Mouse (Mus musculus) midbrain, embryonic 11.5 days (tissue): ENCODE measurements around the gene Ddx46. TPM values are rescaled to one million over a fixed set of nuclear protein-coding genes. Genes with fewer than 3 reads are reported as not detected.
A peak's percentile ranks its signal among the peaks of the same experiment; 100 is the strongest.
"Not testable (repeated sequence)": the region's sequence is repeated elsewhere in the genome, so short reads cannot be mapped to it uniquely, and the experiment has no call there.

Experiments used
- ATAC-seq: fragments of 200-750 bp; cut with Nextera tagmentation; 2 replicates; pipeline ENCODE4 v1.8.0; 2017; ENCODE audit warnings: moderate TSS enrichment, moderate library complexity; ENCODE audit not compliant: low FRiP score
- DNase-seq: peaks from one replicate; pipeline ENCODE4 v3.0.0; 2015; ENCODE audit warnings: low spot score; ENCODE audit errors: missing footprints
- H3K27ac ChIP-seq: fragments of 300-500 bp; sonication (generic); 2 replicates; pipeline ENCODE4 v1.5.1; 2014; ENCODE audit warnings: low read depth, low read length
- H3K27me3 ChIP-seq: fragments of 300-500 bp; sonication (generic); 2 replicates; pipeline ENCODE4 v1.6.1; 2014; ENCODE audit warnings: mild to moderate bottlenecking, low read length, moderate library complexity, mixed read lengths; ENCODE audit not compliant: control insufficient read depth, insufficient read depth
- H3K36me3 ChIP-seq: fragments of 300-500 bp; sonication (generic); 2 replicates; pipeline ENCODE4 v1.6.1; 2014; ENCODE audit warnings: mild to moderate bottlenecking, low read length, moderate library complexity, mixed read lengths; ENCODE audit not compliant: control insufficient read depth, insufficient read depth
- H3K4me1 ChIP-seq: fragments of 300-500 bp; sonication (generic); 2 replicates; pipeline ENCODE4 v1.6.1; 2014; ENCODE audit warnings: low read length; ENCODE audit not compliant: control insufficient read depth, insufficient read depth
- H3K4me2 ChIP-seq: fragments of 300-500 bp; sonication (generic); 2 replicates; pipeline ENCODE4 v1.6.1; 2014; ENCODE audit warnings: mild to moderate bottlenecking, moderate library complexity
- H3K4me3 ChIP-seq: fragments of 300-500 bp; sonication (generic); 2 replicates; pipeline ENCODE4 v1.5.1; 2014; ENCODE audit warnings: low read depth, low read length
- H3K9ac ChIP-seq: fragments of 300-500 bp; sonication (generic); 2 replicates; pipeline ENCODE4 v1.6.1; 2014; ENCODE audit warnings: low read length
- H3K9me3 ChIP-seq: fragments of 300-500 bp; sonication (generic); 2 replicates; pipeline ENCODE4 v1.6.1; 2016; ENCODE audit warnings: low read length; ENCODE audit not compliant: control insufficient read depth
- WGBS: fragments of 180-500 bp; shearing (Covaris S2); extraction: QIAGEN DNeasy Blood & Tissue Kit; methylation state at CpG from one replicate; pipeline ENCODE4 v1.1.7; 2014; 5-methylcytosine and 5-hydroxymethylcytosine counted together
- polyA plus RNA-seq: library from polyadenylated mRNA; unstranded; fragments of >200 nt; fragmentation: Nextera tagmentation; extraction: Ambion mirVana; gene quantifications from 2 replicates; pipeline ENCODE4 v1.2.1, GENCODE M21; 2014

The Ddx46 gene
- polyA plus RNA-seq, 1 experiment from 2014 or later, result 48.4 TPM

DNA sequence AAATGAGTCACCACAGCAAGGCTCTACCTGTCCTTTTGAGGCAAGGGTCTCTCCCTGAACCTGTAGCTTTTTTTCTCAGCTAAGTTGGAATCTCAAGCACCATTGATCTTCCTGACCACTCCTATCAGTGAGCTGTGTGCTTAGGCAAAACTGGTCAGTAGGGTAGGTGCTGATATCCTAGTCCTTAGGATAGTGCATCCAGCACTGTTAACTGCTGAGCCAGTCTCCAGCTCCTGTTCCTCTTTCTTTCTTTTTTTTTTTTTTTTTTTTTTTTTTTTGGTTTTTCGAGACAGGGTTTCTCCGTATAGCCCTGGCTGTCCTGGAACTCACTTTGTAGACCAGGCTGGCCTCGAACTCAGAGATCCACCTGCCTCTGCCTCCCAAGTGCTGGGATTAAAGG, 61.2 kb downstream of the Ddx46 start:
- WGBS, result no CpG with 5 or more reads among the region's 3 CpGs
- H3K36me3 ChIP-seq, result peaks cover 18% of the 10 kb centered on the region; the same call in 1 of the 2 replicates
- not testable (repeated sequence) for H3K27ac ChIP-seq, H3K4me2 ChIP-seq, H3K9ac ChIP-seq, DNase-seq, H3K9me3 ChIP-seq, H3K4me3 ChIP-seq, H3K27me3 ChIP-seq, ATAC-seq
- H3K4me1 ChIP-seq, result peaks cover 15% of the 10 kb centered on the region

DNA sequence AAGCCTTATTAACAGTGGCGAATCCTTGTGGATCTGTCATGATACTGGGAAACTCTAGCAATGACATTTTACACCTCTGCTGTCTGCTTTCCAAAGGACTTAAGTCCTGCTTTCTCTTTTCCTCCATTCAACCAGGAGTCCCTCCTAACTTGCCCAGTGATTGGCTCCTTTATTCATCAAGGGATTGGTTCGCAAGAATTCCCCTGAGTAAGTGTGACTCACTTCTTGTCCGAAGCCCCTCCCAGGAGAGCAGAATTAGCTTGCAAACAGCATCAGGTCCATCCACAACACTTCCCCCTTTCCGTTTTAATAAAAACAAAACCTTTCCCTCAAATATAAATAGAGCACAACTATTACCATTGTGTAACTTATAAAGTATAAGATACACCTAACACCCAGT, 69.5 kb downstream of the Ddx46 start:
- Histone ChIP-seq H3K27me3 (no peaks in the 10 kb centered on the region), H3K4me3 (no peak overlapping the region), H3K36me3 (peaks cover 21% of the 10 kb centered on the region), H3K27ac (no peak overlapping the region), H3K4me1 (no peaks in the 10 kb centered on the region), H3K4me2 (no peak overlapping the region), H3K9ac (no peak overlapping the region), H3K9me3 (no peaks in the 10 kb centered on the region)
- 95% methylated on average over 4 of the region's 4 CpGs for WGBS
- no peak for ATAC-seq
- DNase-seq, result no peak

DNA sequence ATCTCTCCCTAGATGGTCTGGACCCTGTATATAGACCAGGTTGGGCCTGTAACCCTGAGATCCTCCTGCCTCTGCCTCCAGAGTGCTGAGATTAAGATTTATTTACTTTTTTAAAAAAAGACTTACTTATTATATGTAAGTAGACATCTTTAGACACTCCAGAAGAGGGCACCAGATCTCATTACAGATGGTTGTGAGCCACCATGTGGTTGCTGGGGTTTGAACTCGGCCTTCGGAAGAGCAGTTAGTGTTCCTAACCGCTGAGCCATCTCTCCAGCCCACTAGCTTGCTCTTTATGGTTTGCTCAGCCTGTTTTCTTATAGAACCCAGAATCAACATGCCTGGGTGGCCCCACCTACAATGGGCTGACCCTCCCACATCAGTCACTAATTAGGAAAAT, 78.0 kb downstream of the Ddx46 start:
- Histone ChIP-seq H3K27ac (no peak overlapping the region), H3K9me3 (no peaks in the 10 kb centered on the region), H3K27me3 (no peaks in the 10 kb centered on the region), H3K4me3 (no peak overlapping the region), H3K9ac (no peak overlapping the region), H3K4me2 (no peak overlapping the region), H3K4me1 (peaks cover 6% of the 10 kb centered on the region; the same call in 1 of the 2 replicates), H3K36me3 (no peaks in the 10 kb centered on the region)
- WGBS, result 92% methylated on average over 3 of the region's 3 CpGs
- no peak for DNase-seq
- no peak for ATAC-seq

DNA sequence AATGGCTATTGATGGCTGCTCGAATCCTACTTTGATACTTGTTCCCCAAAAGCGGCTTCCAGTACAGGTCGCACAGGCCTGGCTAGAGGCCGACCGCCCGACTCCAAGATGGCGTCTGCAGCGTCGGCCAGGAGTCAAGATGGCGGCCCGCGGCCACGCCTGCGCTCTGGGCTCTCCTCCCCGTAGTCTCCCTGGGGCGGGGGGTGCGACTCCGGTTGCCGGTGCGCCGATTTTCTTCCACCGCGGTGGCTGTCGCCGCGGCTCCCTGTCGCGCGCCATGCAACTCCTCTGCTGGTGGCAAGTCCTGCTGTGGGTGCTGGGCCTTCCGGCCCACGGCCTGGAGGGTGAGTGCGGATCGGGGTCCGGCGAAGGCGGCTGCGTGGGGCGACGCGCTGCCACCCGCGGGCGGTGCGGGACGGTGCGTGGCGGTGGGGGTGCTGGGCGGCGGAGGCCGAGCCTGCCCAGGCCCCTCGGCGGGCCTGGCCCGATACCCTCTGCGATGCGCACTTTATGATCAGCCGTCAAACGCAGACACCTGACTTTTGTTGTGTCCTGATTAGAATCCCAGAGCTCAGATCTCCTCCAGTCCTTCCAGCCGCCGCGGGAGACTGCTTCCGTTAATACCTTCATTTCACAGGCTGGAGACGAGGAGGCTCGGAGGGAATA, 79.8 kb downstream of the Ddx46 start, which contains the start of gene Txndc15:
Gene Txndc15 (plus strand): TSS at position 150 of the 666 bp plus-strand sequence.
- ATAC-seq, result peak; percentile 96
- H3K9ac ChIP-seq, result peak within 1 kb of the TSS; percentile 96
- DNase-seq, result peak; percentile 99
- H3K4me3 ChIP-seq, result peak within 1 kb of the TSS; percentile 94
- no peaks in the 10 kb centered on the region for H3K27me3 ChIP-seq
- peaks cover 6% of the 10 kb centered on the region; the same call in 1 of the 2 replicates for H3K36me3 ChIP-seq
- WGBS, result under 1% methylated on average over 63 of the region's 63 CpGs
- peak within 1 kb of the TSS; percentile 65 for H3K4me2 ChIP-seq
- H3K9me3 ChIP-seq, result no peaks in the 10 kb centered on the region
- H3K27ac ChIP-seq, result peak within 1 kb of the TSS; percentile 67
- H3K4me1 ChIP-seq, result peaks cover 6% of the 10 kb centered on the region; the same call in 1 of the 2 replicates

DNA sequence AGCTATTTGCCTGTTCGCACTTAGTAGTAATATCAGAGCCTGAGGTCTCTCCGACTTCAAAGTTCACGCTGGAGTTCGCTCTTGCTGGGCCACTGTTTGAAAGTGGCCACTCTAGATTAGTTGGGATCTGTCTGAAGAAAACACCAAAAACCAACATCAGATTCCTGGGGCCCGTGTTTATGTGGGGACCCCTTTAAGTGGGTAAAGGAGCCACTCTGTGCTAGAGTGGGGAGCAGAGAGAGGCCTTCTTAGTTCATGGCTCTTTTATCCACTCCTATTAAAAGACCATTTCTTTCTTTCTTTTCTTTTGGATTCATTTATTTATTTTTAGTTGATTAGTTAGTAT, 80.3 kb downstream of the Ddx46 start:
- H3K27ac ChIP-seq, result peak overlapping the region; percentile 67
- 16% methylated on average over 5 of the region's 5 CpGs for WGBS
- peaks cover 6% of the 10 kb centered on the region; the same call in 1 of the 2 replicates for H3K4me1 ChIP-seq
- no peaks in the 10 kb centered on the region for H3K9me3 ChIP-seq
- no peaks in the 10 kb centered on the region for H3K27me3 ChIP-seq
- ATAC-seq (peak; percentile 13; the same call in 1 of the 2 replicates), DNase-seq (no peak)
- peak overlapping the region; percentile 94 for H3K4me3 ChIP-seq
- peak overlapping the region; percentile 65 for H3K4me2 ChIP-seq
- H3K9ac ChIP-seq, result peak overlapping the region; percentile 96
- H3K36me3 ChIP-seq, result peaks cover 6% of the 10 kb centered on the region; the same call in 1 of the 2 replicates

DNA sequence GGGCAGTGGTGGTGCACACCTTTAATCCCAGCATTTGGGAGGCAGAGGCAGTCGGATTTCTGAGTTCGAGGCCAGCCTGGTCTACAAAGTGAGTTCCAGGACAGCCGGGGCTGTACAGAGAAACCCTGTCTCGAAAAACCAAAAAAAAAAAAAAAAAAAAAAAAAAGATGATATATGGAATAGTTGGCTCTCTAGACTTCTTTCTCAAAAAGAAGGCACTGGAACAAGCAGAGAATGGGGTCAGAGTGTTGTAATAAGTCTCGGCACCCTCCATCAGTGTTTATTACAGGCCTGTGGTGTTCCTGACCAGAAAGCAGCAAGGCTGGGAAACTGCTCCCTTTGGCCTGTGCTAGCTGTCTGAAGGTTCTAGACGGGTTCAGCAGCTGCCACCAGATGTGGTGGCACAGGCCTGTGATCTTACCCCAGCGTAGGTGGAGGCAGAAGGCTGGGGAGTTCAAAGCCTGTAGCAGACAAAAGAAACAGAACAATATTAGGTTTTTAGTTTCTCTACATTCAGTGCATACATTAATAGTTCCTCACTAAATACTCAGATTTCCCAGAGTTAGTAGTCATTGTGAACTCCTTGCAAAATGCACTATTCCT, 81.2 kb downstream of the Ddx46 start:
- peaks cover 6% of the 10 kb centered on the region; the same call in 1 of the 2 replicates for H3K36me3 ChIP-seq
- no peak overlapping the region for H3K4me3 ChIP-seq
- 81% methylated on average over 7 of the region's 7 CpGs for WGBS

DNA sequence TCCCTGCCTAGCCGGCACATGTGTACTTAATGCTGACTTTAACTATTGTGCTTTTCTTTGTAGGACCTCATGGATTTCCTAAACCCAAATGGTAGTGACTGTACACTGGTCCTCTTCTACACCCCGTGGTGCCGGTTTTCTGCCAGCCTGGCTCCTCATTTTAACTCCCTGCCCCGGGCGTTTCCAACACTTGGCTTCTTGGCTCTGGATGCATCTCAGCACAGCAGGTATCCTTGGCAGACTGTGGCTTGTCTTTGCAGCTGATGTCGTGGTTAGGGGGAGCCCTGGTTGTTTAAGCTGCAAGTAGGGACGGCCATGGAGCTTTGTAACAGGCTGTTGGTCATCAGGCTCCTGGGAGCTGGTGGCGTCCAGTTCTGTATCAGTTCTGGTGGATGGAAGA, 86.7 kb downstream of the Ddx46 start:
- Histone ChIP-seq H3K9ac (no peak overlapping the region), H3K27ac (no peak overlapping the region), H3K27me3 (no peaks in the 10 kb centered on the region), H3K36me3 (peaks cover 15% of the 10 kb centered on the region; the same call in 1 of the 2 replicates), H3K9me3 (no peaks in the 10 kb centered on the region), H3K4me2 (no peak overlapping the region), H3K4me1 (no peaks in the 10 kb centered on the region), H3K4me3 (no peak overlapping the region)
- DNase-seq, result no peak
- 80% methylated on average over 8 of the region's 8 CpGs for WGBS
- ATAC-seq, result no peak

More for the DNA sequence above, 81.2 kb downstream of the Ddx46 start:
- Histone ChIP-seq H3K9ac (no peak overlapping the region), H3K27ac (no peak overlapping the region), H3K9me3 (no peaks in the 10 kb centered on the region), H3K27me3 (no peaks in the 10 kb centered on the region), H3K4me2 (no peak overlapping the region; the same call in 1 of the 2 replicates), H3K4me1 (peaks cover 6% of the 10 kb centered on the region; the same call in 1 of the 2 replicates)
- DNase-seq (no peak), ATAC-seq (no peak)

DNA sequence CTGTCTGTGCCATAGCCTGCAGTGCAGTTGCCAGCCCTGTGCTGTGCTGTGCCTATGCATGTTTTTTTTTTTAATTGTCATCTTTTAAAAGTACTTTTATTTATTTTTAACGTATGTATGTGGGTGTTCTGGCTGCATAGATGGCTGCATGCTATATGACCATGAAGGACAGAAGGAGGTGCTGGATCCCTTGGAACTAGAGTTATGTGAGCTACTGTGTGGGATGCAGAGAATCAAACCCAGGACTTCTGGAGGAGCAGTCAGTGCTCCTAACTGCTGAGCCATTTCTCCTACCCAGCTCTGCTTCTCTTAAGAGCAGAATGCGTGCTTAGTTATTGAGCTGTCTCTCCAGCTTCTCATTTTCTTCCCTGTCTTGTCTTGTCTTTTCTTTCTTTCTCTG, 87.2 kb downstream of the Ddx46 start:
- Histone ChIP-seq H3K4me3 (no peak overlapping the region), H3K9ac (no peak overlapping the region), H3K36me3 (peaks cover 15% of the 10 kb centered on the region; the same call in 1 of the 2 replicates), H3K27me3 (no peaks in the 10 kb centered on the region), H3K9me3 (no peaks in the 10 kb centered on the region), H3K4me2 (no peak overlapping the region), H3K27ac (no peak overlapping the region), H3K4me1 (no peaks in the 10 kb centered on the region)
- DNase-seq (no peak), ATAC-seq (no peak)
- WGBS, result 86% methylated on average over 2 of the region's 2 CpGs

DNA sequence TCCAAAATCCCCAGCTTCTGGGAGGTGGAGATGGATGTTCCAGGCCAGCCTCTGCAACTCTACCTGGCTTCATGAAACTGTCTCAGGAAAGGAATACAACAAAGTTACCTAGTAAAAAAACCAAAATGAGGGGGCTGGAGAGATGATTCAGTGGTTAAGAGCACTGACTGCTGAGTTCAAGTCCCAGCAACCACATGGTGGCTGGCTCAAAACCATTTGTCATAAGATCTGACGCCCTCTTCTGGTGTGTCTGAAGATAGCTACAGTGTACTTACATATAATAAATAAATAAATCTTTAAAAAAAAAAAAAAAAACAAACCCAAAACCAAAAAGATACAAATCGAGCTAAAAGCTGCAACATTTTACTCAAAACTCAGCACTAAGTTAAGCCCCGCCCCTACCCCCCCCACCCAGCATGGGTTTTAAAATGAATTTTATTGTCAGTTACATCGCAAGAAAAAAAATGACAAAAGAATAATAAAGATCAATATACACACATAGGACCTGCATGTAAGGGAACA, 91.8 kb downstream of the Ddx46 start:
- Histone ChIP-seq H3K4me1 (no peaks in the 10 kb centered on the region), H3K27me3 (no peaks in the 10 kb centered on the region), H3K36me3 (peaks cover 5% of the 10 kb centered on the region; the same call in 1 of the 2 replicates), H3K9me3 (no peaks in the 10 kb centered on the region), H3K4me2 (peak overlapping the region; percentile 52), H3K9ac (peak overlapping the region; percentile 72), H3K27ac (peak overlapping the region; percentile 88), H3K4me3 (peak overlapping the region; percentile 49)
- ATAC-seq, result no peak
- WGBS, result 6% methylated on average over 4 of the region's 4 CpGs
- no peak for DNase-seq
